Mouse (Mus musculus): ENCODE results near the gene Mcur1.

The Mcur1 gene

GRCm38 (mm10) chr13:43530129-43530831, 29.7 kb downstream of the Mcur1 start:
- DNase-seq (ENCODE audit: inconsistent age in 2 of 2, low spot score in 1 of 2): no peak

GRCm38 (mm10) chr13:43526289-43526688, 33.7 kb downstream of the Mcur1 start:
- no peak for DNase-seq (ENCODE audit: inconsistent age in 2 of 2, low spot score in 1 of 2)

- no peak for DNase-seq (ENCODE audit: inconsistent age in 2 of 2, low spot score in 1 of 2)
Measured at GRCm38 (mm10) chr13:43525363-43526134, 34.4 kb downstream of the Mcur1 start.

GRCm38 (mm10) chr13:43524491-43525362, 35.3 kb downstream of the Mcur1 start:
- DNase-seq (ENCODE audit: inconsistent age in 2 of 2, low spot score in 1 of 2): peak; percentile 52 to 74

GRCm38 (mm10) chr13:43523906-43524480, 36.0 kb downstream of the Mcur1 start:
- DNase-seq (ENCODE audit: inconsistent age in 2 of 2, low spot score in 1 of 2): no peak

GRCm38 (mm10) chr13:43521940-43522339, 38.1 kb downstream of the Mcur1 start:
- DNase-seq (ENCODE audit: inconsistent age in 2 of 2, low spot score in 1 of 2): no peak

GRCm38 (mm10) chr13:43519251-43519650, 40.7 kb downstream of the Mcur1 start:
- DNase-seq (ENCODE audit: inconsistent age in 2 of 2, low spot score in 1 of 2): no peak

GRCm38 (mm10) chr13:43517371-43517770, 42.6 kb downstream of the Mcur1 start:
- no peak for DNase-seq (ENCODE audit: inconsistent age in 2 of 2, low spot score in 1 of 2)

- no peak for DNase-seq (ENCODE audit: inconsistent age in 2 of 2, low spot score in 1 of 2)
Measured at GRCm38 (mm10) chr13:43516931-43517330, 43.1 kb downstream of the Mcur1 start.

GRCm38 (mm10) chr13:43516119-43516518, 43.9 kb downstream of the Mcur1 start:
- no peak for DNase-seq (ENCODE audit: inconsistent age in 2 of 2, low spot score in 1 of 2)

GRCm38 (mm10) chr13:43514950-43515358, 45.0 kb downstream of the Mcur1 start:
- no peak for DNase-seq (ENCODE audit: inconsistent age in 2 of 2, low spot score in 1 of 2)

- no peak for DNase-seq (ENCODE audit: inconsistent age in 2 of 2, low spot score in 1 of 2)
Measured at GRCm38 (mm10) chr13:43512736-43513135, 47.3 kb downstream of the Mcur1 start.

- no peak for DNase-seq (ENCODE audit: inconsistent age in 2 of 2, low spot score in 1 of 2)
Measured at GRCm38 (mm10) chr13:43505798-43506197, 54.2 kb downstream of the Mcur1 start.

GRCm38 (mm10) chr13:43503395-43503850, 56.6 kb downstream of the Mcur1 start:
- DNase-seq (ENCODE audit: inconsistent age in 2 of 2, low spot score in 1 of 2): peak; percentile 9 to 53

- DNase-seq (ENCODE audit: inconsistent age in 2 of 2, low spot score in 1 of 2): no peak
Measured at GRCm38 (mm10) chr13:43501601-43502000, 58.4 kb downstream of the Mcur1 start.

GRCm38 (mm10) chr13:43500483-43500850, 59.5 kb downstream of the Mcur1 start:
- DNase-seq (ENCODE audit: inconsistent age in 2 of 2, low spot score in 1 of 2): no peak

GRCm38 (mm10) chr13:43499731-43500482, 60.1 kb downstream of the Mcur1 start:
- DNase-seq (ENCODE audit: inconsistent age in 2 of 2, low spot score in 1 of 2): no peak

- no peak for DNase-seq (ENCODE audit: inconsistent age in 2 of 2, low spot score in 1 of 2)
Measured at GRCm38 (mm10) chr13:43498849-43499248, 61.1 kb downstream of the Mcur1 start.

GRCm38 (mm10) chr13:43497769-43498168, 62.2 kb downstream of the Mcur1 start:
- no peak for DNase-seq (ENCODE audit: inconsistent age in 2 of 2, low spot score in 1 of 2)

- no peak for DNase-seq (ENCODE audit: inconsistent age in 2 of 2, low spot score in 1 of 2)
Measured at GRCm38 (mm10) chr13:43496660-43497059, 63.3 kb downstream of the Mcur1 start.

Data from adrenal gland, adult (tissue).